Mouse (Mus musculus) CH12.LX (cell line): Measurements from ENCODE around the gene Cblc. TPM values are rescaled to one million over a fixed set of nuclear protein-coding genes. Genes with fewer than 3 reads are reported as not detected.

Source experiments
- DNase-seq: peaks from one replicate; pipeline ENCODE4 v3.0.0-alpha.2; 2013; ENCODE audit errors: extremely low read depth
- H3K27ac ChIP-seq: 2 replicates; pipeline ENCODE4 v1.5.1; 2012; ENCODE audit warnings: low read depth, mild to moderate bottlenecking, control low read depth, moderate library complexity; ENCODE audit not compliant: insufficient read depth
- H3K27me3 ChIP-seq: replicated peaks from 2 replicates; pipeline ENCODE3; 2012; ENCODE audit warnings: inconsistent platforms
- H3K36me3 ChIP-seq, 2 experiments: replicated peaks in 1 of 2; 2 replicates each; pipeline versions ENCODE3 to v1.6.1; 2012; ENCODE audit warnings: inconsistent platforms in 1 of 2, low read length in 1 of 2, mild to moderate bottlenecking in 1 of 2, mixed read lengths in 1 of 2, moderate library complexity in 1 of 2; ENCODE audit not compliant: control insufficient read depth in 1 of 2, insufficient read depth in 1 of 2
- H3K4me1 ChIP-seq, 2 experiments: 2 replicates each; pipeline ENCODE4 v1.6.1; 2012; ENCODE audit warnings: inconsistent platforms in 1 of 2, moderate library complexity in 1 of 2; ENCODE audit not compliant: insufficient read depth in 2 of 2, control insufficient read depth in 1 of 2
- H3K4me2 ChIP-seq: 2 replicates; pipeline ENCODE4 v1.6.1; 2012; ENCODE audit warnings: low read depth, mild to moderate bottlenecking, control low read depth; ENCODE audit not compliant: poor library complexity, insufficient read depth, severe bottlenecking
- H3K4me3 ChIP-seq, 3 experiments: fragments of 150-350 bp in 1 of 3; sonication (generic) in 1 of 3; replicated peaks in 1 of 3; 2 replicates each; pipeline versions ENCODE3 to v1.5.1; 2011 to 2012; ENCODE audit warnings: low read depth in 2 of 3, low read length in 2 of 3, mild to moderate bottlenecking in 2 of 3, moderate library complexity in 2 of 3, control low read depth in 1 of 3, improper control_type of control experiment in 1 of 3, inconsistent platforms in 1 of 3, mixed read lengths in 1 of 3; ENCODE audit not compliant: poor library complexity in 1 of 3
- H3K79me2 ChIP-seq: replicated peaks from 2 replicates; pipeline ENCODE4 v1.6.1; 2012; ENCODE audit warnings: mild to moderate bottlenecking, moderate library complexity; ENCODE audit not compliant: control insufficient read depth, poor library complexity, insufficient read depth, severe bottlenecking; ENCODE audit errors: extremely low read depth
- H3K9ac ChIP-seq: 2 replicates; pipeline ENCODE4 v1.6.1; 2012; ENCODE audit warnings: low read depth, mild to moderate bottlenecking, control low read depth, moderate library complexity; ENCODE audit not compliant: insufficient read depth
- H3K9me3 ChIP-seq: replicated peaks from 2 replicates; pipeline ENCODE3; 2012; ENCODE audit warnings: low read length, inconsistent platforms, mixed read lengths
- CTCF ChIP-seq, 2 experiments: IDR thresholded peaks in 1 of 2; conservative IDR thresholded peaks in 1 of 2; 2 replicates each; pipeline ENCODE4 v1.5.1; 2011 to 2012; ENCODE audit warnings: low read depth in 2 of 2, low read length in 2 of 2, improper control_type of control experiment in 1 of 2, inconsistent platforms in 1 of 2, mild to moderate bottlenecking in 1 of 2, moderate library complexity in 1 of 2
- ELF1 ChIP-seq: IDR thresholded peaks from 2 replicates; pipeline ENCODE4 v1.6.1; 2014; ENCODE audit warnings: low read depth, mild to moderate bottlenecking, inconsistent platforms, low read length, improper control_type of control experiment
- EP300 ChIP-seq: IDR thresholded peaks from 2 replicates; pipeline ENCODE4 v1.6.1; 2011; ENCODE audit warnings: low read length, improper control_type of control experiment
- HCFC1 ChIP-seq: IDR thresholded peaks from 2 replicates; pipeline ENCODE4 v1.6.1; 2012; ENCODE audit warnings: low read depth, mild to moderate bottlenecking, inconsistent platforms, low read length, improper control_type of control experiment
- IRF4 ChIP-seq: IDR thresholded peaks from 2 replicates; pipeline ENCODE4 v1.6.1; 2014; ENCODE audit warnings: low read depth, mild to moderate bottlenecking, inconsistent platforms, low read length, improper control_type of control experiment
- KAT2A ChIP-seq: IDR thresholded peaks from 2 replicates; pipeline ENCODE4 v1.6.1; 2012; ENCODE audit warnings: low read length, improper control_type of control experiment, inconsistent platforms; ENCODE audit not compliant: insufficient replicate concordance
- MYC ChIP-seq: IDR thresholded peaks from 2 replicates; pipeline ENCODE4 v1.6.1; 2011; ENCODE audit warnings: low read depth, mild to moderate bottlenecking, improper control_type of control experiment, low read length
- NELFE ChIP-seq: IDR thresholded peaks from 2 replicates; pipeline ENCODE4 v1.6.1; 2011; ENCODE audit warnings: low read depth, low read length, improper control_type of control experiment
- NRF1 ChIP-seq: IDR thresholded peaks from 2 replicates; pipeline ENCODE4 v1.6.1; 2014; ENCODE audit warnings: low read depth, mild to moderate bottlenecking, inconsistent platforms, low read length, improper control_type of control experiment, moderate library complexity
- POLR2AphosphoS2 ChIP-seq: IDR thresholded peaks from 2 replicates; pipeline ENCODE4 v1.6.1; 2011; ENCODE audit warnings: low read depth, low read length, improper control_type of control experiment
- RAD21 ChIP-seq: IDR thresholded peaks from 2 replicates; pipeline ENCODE4 v1.6.1; 2011; ENCODE audit warnings: low read depth, mild to moderate bottlenecking, low read length, improper control_type of control experiment, moderate library complexity
- RCOR1 ChIP-seq: conservative IDR thresholded peaks from 2 replicates; pipeline ENCODE4 v1.6.1; 2012; ENCODE audit warnings: low read depth, mild to moderate bottlenecking, inconsistent platforms, low read length, improper control_type of control experiment
- SIN3A ChIP-seq: IDR thresholded peaks from 2 replicates; pipeline ENCODE4 v1.6.1; 2012; ENCODE audit warnings: low read length, improper control_type of control experiment, inconsistent platforms
- SMC3 ChIP-seq: IDR thresholded peaks from 2 replicates; pipeline ENCODE4 v1.6.1; 2011; ENCODE audit warnings: low read depth, low read length, improper control_type of control experiment
- UBTF ChIP-seq: IDR thresholded peaks from 2 replicates; pipeline ENCODE4 v1.6.1; 2012; ENCODE audit warnings: low read depth, mild to moderate bottlenecking, inconsistent platforms, low read length, improper control_type of control experiment, moderate library complexity
- USF1 ChIP-seq: IDR thresholded peaks from 2 replicates; pipeline ENCODE4 v1.6.1; 2014; ENCODE audit warnings: low read depth, mild to moderate bottlenecking, inconsistent platforms, low read length, improper control_type of control experiment
- ZC3H11A ChIP-seq: IDR thresholded peaks from 2 replicates; pipeline ENCODE4 v1.6.1; 2012; ENCODE audit warnings: low read depth, mild to moderate bottlenecking, inconsistent platforms, low read length, improper control_type of control experiment
- ZMIZ1 ChIP-seq: IDR thresholded peaks from 2 replicates; pipeline ENCODE4 v1.6.1; 2012; ENCODE audit warnings: low read depth, mild to moderate bottlenecking, inconsistent platforms, low read length, improper control_type of control experiment
- ZNF384 ChIP-seq: IDR thresholded peaks from 2 replicates; pipeline ENCODE4 v1.6.1; 2012; ENCODE audit warnings: low read depth, low read length, improper control_type of control experiment, inconsistent platforms
- dilution Hi-C: fragments of 300-500 bp; cut with MboI; formaldehyde crosslinking; loops from 2 replicates; pipeline ENCODE4 v1.14.3; 2020; ENCODE audit warnings: low sequenced_read_pairs; ENCODE audit not compliant: extremely low pct_unique_long_range_greater_than_20kb, extremely low pct_ligation_motif_present
- in situ Hi-C: fragments of 300-500 bp; cut with MboI; formaldehyde crosslinking; loops from 3 replicates; pipeline ENCODE4 v1.14.3; 2019; ENCODE audit warnings: low sequenced_read_pairs, low pct_ligation_motif_present, low pct_unique_long_range_greater_than_20kb, mixed read lengths
- polyA plus RNA-seq: library from polyadenylated mRNA; unstranded; fragments of >175 nt; gene quantifications from 2 replicates; pipeline ENCODE4 v1.2.1, GENCODE M21; 2012; ENCODE audit warnings: low read depth; ENCODE audit not compliant: insufficient read length
- total RNA-seq, 2 experiments: library from RNA; depleted of rRNA; stranded (reverse); fragments of 300-350 nt in 1 of 2; fragments of >200 nt in 1 of 2; gene quantifications; 2 replicates each; pipeline ENCODE4 v1.2.3; 2012 to 2014

Cblc gene
- total and polyA plus RNA-seq, 3 experiments: 6.4 to 30.8 (median 13.4) TPM

- H3K27ac ChIP-seq: peak overlapping the region; percentile 88
- dilution Hi-C loops (no loop called here), in situ Hi-C loops (no loop called here)
- peak overlapping the region; percentile 77 for H3K4me2 ChIP-seq
- TF ChIP-seq NELFE (no peak), NRF1 (no peak; the same call in 1 of the 2 replicates), IRF4 (no peak), ELF1 (no peak)
- peak overlapping the region; percentile 72 to 92 (median 82) for H3K4me3 ChIP-seq
- peaks cover 16 to 31% of the 10 kb centered on the region in 2 experiments for H3K36me3 ChIP-seq
- peaks cover 5% of the 10 kb centered on the region for H3K9me3 ChIP-seq
- H3K79me2 ChIP-seq: peaks cover 34% of the 10 kb centered on the region
- peak overlapping the region; percentile 93 for H3K9ac ChIP-seq
- no peak for DNase-seq
- H3K27me3 ChIP-seq: no peaks in the 10 kb centered on the region
- peaks cover 30 to 59% of the 10 kb centered on the region in 2 experiments for H3K4me1 ChIP-seq
Observed at GRCm38 (mm10) chr7:19822193-19822592, 25.6 kb upstream of the Cblc start.

- H3K27ac ChIP-seq: peak overlapping the region; percentile 88
Observed at GRCm38 (mm10) chr7:19821633-19822032, 25.0 kb upstream of the Cblc start.

GRCm38 (mm10) chr7:19820347-19821048, 23.9 kb upstream of the Cblc start:
- TF ChIP-seq UBTF (no peak), RAD21 (peak; percentile 5), CTCF (conservative IDR thresholded peaks at IDR 0.05 in 1 of 2, IDR thresholded peaks at IDR 0.05 in 1 of 2; ENCODE audit: low read depth in 2 of 2, low read length in 2 of 2) (peak; percentile 10 to 53; a peak in 2 of 4 replicates)
- H3K79me2 ChIP-seq: peaks cover 34% of the 10 kb centered on the region
- dilution Hi-C loops: no loop called here
- H3K9ac ChIP-seq: no peak overlapping the region
- H3K4me3 ChIP-seq: peak overlapping the region in 2 of 3 experiments; percentile 16 to 21
- peak; percentile 54 for DNase-seq
- no peaks in the 10 kb centered on the region for H3K27me3 ChIP-seq
- H3K9me3 ChIP-seq: peaks cover 5% of the 10 kb centered on the region
- in situ Hi-C loops: no loop called here
- peaks cover 32 to 58% of the 10 kb centered on the region in 2 experiments for H3K4me1 ChIP-seq
- H3K27ac ChIP-seq: no peak overlapping the region
- H3K36me3 ChIP-seq: peaks cover 16 to 31% of the 10 kb centered on the region in 2 experiments
- peak overlapping the region; percentile 77 for H3K4me2 ChIP-seq

More at GRCm38 (mm10) chr7:19821633-19822032, 25.0 kb upstream of the Cblc start:
- H3K9ac ChIP-seq: peak overlapping the region; percentile 93
- in situ Hi-C loops: no loop called here
- H3K4me3 ChIP-seq: peak overlapping the region; percentile 72 to 92 (median 82)
- peaks cover 5% of the 10 kb centered on the region for H3K9me3 ChIP-seq
- peak overlapping the region; percentile 77 for H3K4me2 ChIP-seq
- peaks cover 30 to 57% of the 10 kb centered on the region in 2 experiments for H3K4me1 ChIP-seq
- H3K27me3 ChIP-seq: no peaks in the 10 kb centered on the region
- peaks cover 16 to 31% of the 10 kb centered on the region in 2 experiments for H3K36me3 ChIP-seq
- no peak for DNase-seq
- TF ChIP-seq EP300 (no peak), SMC3 (no peak), USF1 (no peak), ZNF384 (no peak), HCFC1 (no peak), RCOR1 (no peak), ZC3H11A (no peak), SIN3A (no peak), ZMIZ1 (no peak), POLR2AphosphoS2 (no peak), MYC (no peak), KAT2A (no peak)
- peaks cover 34% of the 10 kb centered on the region for H3K79me2 ChIP-seq
- dilution Hi-C loops: no loop called here
